Mouse (Mus musculus) testis, postnatal 14 days (tissue): ENCODE results near the gene Llph.
A peak's percentile ranks its signal among the peaks of the same experiment; 100 is the strongest.
"Not testable (repeated sequence)": the region's sequence is repeated elsewhere in the genome, so short reads cannot be mapped to it uniquely, and the experiment has no call there.

Experiments used
- DNase-seq: peaks from one replicate; pipeline ENCODE4 v3.0.0; 2021; ENCODE audit warnings: low spot score

The Llph gene

DNA sequence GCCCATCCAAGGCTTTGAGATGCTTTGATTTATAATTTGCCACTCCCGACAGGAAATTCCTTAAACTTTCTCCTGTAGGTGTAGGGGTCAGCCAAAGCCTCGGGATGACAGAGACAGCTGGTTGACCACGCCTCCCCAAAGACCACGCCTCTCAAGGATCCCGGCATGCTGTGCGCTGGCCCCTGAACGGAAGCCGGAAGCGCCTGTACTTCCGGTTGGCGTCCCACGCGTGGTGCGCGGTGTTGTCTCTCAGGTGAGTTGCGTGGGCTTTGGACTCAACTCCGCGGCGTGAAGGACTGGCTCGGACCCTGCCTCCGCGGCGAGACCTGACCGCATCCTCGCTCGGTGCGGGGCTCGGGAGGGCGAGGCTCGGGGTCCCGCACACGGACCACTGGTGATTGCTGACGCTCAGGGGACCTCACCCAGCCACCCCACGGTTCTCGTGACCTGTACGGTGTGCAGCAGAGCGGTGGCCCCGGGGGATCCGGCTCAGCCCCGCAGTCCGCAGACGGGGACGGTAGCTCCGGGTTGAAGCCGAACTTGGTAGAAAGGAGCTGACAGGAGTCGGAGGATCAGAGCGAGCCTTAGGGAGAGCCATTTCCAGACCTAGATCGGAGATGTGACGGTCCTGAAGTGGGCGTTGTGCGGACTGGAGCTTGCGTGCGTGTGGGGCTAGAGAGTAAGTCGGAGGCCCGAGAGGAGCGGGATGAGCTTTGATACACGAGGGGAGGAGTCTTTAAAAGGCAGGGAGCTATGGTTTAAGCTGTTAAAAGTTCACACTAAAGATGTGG lies at the start of gene Llph:
Gene Llph, plus strand, starts transcription at position 200 of the 791 bp plus-strand sequence.
- peak; percentile 86 for DNase-seq

DNA sequence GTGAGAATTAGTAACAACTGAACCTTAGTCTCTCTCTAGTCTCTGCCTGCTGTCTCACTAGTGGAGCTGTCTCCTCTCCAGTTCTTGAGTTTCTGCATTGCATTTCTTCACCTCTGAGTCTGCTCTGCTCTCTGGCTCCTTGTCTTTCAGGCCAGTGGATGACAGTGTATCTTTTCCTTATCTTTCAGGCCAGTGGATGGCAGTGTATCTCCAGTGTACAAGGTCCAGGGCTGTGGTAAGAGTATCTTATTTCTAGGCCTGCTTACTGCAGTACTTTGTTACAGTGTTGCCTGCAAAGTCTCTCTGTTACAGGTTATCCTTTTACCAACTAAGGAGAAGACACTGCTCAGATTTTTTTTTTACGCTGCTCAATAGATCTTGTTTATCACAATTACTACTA lies 44.0 kb upstream of the Llph start:
- DNase-seq, result peak; percentile 27

DNA sequence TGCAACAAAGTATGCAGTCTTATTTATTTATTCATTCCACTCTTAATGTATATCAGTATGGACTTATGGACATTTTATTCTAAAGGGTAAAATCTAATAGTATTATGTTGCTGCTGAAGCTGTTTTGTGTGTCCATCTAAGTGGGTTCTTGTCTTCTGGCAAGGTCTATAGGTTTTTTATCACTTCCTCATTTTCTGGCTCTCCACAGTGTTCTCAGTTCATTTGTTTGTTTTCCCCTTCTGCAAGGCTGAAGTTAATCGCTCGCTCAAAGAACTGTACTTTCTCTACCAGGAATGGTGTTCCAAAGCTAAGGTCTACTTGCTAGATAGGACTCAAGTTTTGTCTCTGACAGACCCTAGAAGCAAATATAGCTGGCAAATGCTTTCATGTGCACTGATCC lies 43.5 kb upstream of the Llph start:
- DNase-seq, result no peak

GRCm38 (mm10) chr10:120188513-120188912 lies 38.4 kb upstream of the Llph start:
- no peak for DNase-seq

DNA sequence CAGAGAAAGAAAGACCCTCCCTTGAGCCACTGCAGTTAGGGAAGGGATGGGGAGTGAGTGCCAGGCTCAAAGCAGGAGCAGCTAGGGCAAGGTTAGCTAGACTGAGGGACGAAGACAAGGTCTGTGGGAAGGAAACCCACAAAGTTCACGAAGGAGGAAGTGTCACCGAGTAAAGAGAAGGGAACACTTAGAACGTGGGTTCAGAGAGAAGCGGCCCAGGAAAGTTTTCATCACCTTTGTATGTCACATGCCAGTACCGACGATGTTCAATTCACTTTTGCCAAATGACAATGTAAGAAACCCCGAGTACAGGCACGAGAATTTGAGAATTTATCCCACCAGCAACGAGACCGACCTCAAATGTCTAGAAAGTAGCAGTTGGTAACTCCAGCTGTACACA lies 37.6 kb upstream of the Llph start:
- DNase-seq, result no peak

- no peak for DNase-seq
These were observed 37.1 kb upstream of the Llph start for GRCm38 (mm10) chr10:120189782-120190181.

- no peak for DNase-seq
These were observed 35.7 kb upstream of the Llph start for GRCm38 (mm10) chr10:120191165-120191564.

- DNase-seq, result no peak
These were observed 34.6 kb upstream of the Llph start for GRCm38 (mm10) chr10:120192278-120192677.

GRCm38 (mm10) chr10:120193255-120193654 lies 33.6 kb upstream of the Llph start:
- DNase-seq, result no peak

DNA sequence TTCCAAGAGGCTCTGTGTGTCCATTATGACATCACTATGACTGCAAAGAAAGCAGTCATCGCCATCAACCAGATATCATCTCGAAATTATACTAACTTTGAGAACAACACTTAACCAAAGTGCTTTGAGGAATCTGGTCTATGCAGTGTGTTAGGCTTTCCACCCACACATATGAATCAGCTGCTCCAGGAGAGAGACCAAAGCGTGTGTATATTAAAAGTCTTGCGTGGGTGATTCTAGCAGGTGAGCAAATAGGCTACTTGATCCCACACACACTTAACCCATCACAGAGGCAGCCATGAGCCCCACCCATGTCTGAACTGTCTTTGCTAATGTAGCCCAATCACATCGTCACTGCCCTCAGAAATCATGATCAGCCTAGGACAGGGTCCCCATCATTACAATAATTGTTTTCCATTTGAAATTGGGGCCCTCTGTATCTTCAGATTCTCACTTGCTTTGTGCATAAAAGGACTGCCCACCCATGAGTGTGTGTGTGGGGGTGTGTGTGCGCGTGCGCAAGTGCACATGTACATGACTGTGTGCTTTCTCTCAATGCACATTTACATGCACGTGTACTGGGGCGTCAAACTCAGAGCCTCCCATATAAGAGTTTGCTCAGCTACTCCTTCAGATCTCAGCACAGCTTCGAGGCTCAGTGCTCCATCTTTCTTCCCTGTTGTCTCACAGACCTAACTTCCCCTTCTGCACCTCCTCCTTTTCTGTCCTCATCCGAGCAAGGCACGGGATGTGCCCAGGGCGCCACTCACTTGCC lies 29.6 kb upstream of the Llph start:
- no peak for DNase-seq

GRCm38 (mm10) chr10:120201131-120201921 lies 25.5 kb upstream of the Llph start, which contains the start of gene Tmbim4:
TSS of gene Tmbim4 (plus strand) at chr10:120201590.
- DNase-seq, result peak; percentile 46

DNA sequence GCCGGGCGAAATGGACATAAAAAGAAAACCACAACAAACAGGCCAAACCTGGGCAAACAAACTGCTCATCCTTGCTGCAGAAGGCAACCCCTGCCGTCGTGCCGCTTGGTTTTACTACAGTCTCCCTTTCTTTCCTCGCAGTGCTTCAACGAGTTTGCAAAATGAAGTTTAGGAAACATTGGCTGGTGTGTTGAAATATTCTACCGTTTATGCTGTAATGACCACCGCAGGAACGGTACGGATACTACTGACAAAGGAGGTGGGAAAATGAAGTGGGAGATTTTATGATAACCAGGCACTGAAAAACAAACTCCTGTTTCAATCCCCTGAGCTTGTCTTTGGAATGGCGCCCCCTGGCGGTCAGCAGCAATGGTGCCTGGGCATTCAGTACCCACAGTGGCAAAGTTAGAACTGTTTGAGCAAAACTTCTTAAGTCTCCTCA lies 24.9 kb upstream of the Llph start, which contains the start of gene Irak3:
Gene Irak3, minus strand, starts transcription at position 170 of the 442 bp plus-strand sequence.
- peak; percentile 77 for DNase-seq

DNA sequence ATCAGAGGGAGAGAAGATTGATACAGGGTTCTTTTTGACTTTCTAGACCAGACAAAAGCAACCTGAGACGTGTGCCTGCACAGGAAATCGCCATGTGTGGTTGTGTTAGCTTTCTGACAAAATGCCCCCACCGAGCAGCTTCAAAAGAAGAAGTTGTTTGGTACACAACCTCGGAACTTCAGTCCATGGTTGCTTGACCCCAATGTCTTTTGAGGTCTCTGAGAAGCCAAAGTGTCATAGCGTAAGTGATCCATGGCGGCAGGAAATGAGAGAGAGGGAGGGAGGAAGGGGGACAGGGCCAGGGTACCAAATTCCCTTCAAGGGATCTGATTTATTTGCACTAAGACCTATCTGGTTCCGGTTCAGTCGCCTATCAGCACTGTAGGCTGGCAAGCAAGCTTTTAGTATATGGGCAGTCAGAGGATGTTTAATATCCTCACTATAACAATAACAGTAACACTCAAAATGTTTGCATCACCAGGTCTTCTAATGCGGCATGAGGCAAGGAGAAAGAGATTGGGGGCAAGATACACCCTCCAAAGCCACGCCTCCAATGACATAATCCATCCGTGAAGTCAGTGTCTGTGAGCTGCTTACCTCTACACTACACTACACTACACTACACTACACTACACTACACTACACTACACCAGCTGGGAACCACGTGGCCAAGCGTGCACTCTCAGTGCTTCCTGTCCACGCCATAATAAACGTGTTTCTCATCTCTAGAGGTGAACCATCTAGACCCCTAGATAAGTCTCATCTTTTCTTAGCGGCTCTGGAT lies 24.2 kb upstream of the Llph start:
- DNase-seq, result no peak

DNA sequence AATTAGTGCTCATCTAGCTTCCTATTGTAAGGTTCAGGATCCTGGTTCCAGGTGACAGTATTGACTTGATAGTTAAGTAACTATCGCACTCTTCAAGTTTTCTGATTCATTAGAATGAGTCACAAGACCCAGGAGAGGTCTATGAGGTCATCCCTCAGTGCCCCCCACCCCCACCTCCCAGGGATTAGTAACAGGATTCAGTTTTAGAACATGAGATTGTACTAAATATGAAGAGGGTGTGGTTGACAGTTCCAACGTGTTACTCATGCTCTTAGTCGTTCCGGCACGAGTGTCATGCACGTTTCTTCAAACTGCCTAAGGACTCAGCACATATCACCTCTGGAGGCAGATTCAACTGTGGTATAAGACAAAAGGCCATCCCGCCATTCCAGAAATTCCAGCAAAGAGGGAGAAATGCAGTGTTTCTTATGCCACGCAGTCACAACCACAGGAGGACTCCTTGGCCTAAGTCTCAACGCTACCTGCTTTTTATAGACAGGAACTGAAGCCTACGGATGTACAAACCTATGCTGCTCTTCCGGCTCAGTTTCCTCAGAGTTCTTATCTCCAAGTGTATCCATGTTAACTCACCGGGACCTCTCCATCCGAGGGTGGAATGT lies 22.2 kb upstream of the Llph start:
- no peak for DNase-seq

GRCm38 (mm10) chr10:120208015-120208414 lies 18.9 kb upstream of the Llph start:
- DNase-seq, result no peak

DNA sequence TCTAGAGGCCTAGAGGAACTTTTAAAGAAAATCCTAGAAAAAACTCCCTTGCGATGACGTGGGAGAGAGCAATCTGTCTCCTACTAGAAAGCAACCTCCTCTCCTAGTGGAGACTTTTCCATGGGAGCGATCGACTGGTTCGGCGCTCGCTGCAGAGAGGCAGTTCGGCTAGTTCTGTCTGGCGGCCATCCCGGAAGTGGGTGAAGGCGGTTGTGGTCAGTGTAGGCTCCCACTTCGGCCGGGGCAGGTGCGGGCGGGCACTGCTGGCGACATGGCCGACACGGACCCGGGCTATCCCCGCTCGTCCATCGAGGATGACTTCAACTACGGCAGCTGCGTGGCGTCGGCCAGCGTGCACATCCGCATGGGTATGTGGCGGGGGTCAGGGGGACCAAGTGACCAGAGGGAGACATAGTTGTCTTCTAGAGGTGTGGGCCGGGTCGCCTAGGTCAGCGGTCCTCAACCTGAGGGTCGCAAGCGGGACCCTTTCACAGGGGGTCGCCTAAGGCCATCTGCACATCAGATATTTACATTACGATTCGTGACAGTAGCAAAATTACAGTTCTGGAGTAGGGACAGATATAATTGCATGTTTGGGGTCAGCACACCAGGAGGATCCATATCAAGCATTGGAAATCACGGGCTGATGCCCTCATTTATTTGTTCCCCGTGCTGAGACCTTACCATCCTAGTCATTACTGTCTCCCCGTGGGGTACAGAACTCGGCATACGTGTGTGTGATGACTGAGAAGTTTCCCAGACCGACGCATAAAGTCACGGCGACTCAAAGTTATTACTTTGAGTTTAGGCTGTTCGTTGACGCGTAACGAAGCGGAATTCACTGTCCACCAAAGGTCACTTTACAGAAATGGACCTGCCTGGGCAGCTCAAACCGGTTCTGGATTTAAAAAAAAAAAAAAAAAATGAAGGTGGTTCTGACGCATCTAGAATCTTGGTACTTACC lies 18.0 kb upstream of the Llph start:
- DNase-seq, result peak; percentile 89

DNA sequence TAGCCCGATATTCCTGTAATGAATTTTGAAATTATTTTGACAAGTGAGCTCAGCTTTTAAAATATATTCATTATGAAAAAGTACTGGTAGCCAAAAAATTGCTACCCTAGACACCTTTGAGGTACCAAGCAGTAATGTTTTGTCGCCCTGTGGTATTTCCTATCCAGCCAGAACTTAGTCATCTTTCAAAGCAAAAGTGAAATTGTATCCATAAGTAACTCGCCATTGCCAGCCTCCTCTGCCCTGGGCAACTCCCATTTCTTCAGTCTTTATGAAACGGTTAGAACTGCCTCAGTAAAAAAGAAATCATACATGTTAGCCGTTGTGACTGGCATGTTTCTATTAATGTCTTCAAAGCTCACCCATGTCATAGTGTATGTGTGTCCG lies 17.3 kb upstream of the Llph start:
- DNase-seq, result no peak

DNA sequence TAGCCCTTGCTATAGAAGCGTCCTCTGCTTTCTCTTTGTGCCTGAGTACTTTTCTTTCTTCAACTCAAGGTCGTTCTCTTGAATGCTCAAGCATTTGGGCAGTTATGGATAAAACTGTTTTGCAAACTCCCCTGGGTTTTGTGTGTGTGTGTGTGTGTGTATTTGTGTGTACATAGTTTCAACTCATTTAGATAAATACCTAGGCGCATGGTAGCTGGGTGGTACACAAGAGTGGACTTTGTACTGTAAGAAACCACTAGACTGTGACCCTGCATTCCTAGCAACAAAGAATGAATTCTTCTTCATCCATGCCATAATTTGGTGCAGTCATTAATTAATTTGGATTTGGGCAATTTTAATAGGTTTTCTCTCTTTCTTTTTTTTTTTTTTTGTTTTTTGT lies 16.8 kb upstream of the Llph start:
- DNase-seq, result no peak

DNA sequence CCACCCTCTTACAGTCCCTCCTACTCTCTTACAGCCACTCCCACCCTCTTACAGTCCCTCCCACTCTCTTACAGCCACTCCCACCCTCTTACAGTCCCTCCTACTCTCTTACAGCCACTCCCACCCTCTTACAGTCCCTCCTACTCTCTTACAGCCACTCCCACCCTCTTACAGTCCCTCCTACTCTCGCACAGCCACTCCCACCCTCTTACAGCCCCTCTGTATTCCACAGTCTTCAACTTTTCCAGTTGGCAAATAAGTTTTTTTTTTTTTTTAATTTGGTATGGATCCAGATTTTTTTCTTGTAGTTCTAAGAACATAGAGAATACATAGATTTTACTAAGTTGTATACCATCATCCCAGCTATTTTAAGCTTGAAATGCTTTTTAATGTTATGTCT lies 9.8 kb upstream of the Llph start:
- DNase-seq, result not testable (repeated sequence)

GRCm38 (mm10) chr10:120218996-120219395 lies 7.9 kb upstream of the Llph start:
- DNase-seq, result no peak
